Mouse (Mus musculus) brain, embryonic 14.5 days (tissue): Measurements from ENCODE around the gene Gli2. TPM values are rescaled to one million over a fixed set of nuclear protein-coding genes. Genes with fewer than 3 reads are reported as not detected.

Experiments used
- DNase-seq: peaks from one replicate; pipeline ENCODE4 v3.0.0-alpha.2; 2011; ENCODE audit warnings: low read depth
- CTCF ChIP-seq: fragments of 200-500 bp; IDR thresholded peaks from 2 replicates; pipeline ENCODE4 v1.5.1; 2012; ENCODE audit warnings: inconsistent platforms, mild to moderate bottlenecking, moderate library complexity, borderline replicate concordance; ENCODE audit not compliant: insufficient read depth, insufficient read length; ENCODE audit errors: extremely low read depth
- POLR2A ChIP-seq: fragments of 200-500 bp; IDR thresholded peaks from 2 replicates; pipeline ENCODE4 v1.6.1; 2012; ENCODE audit warnings: mild to moderate bottlenecking, inconsistent platforms, borderline replicate concordance; ENCODE audit not compliant: poor library complexity, insufficient read depth, insufficient read length, severe bottlenecking; ENCODE audit errors: extremely low read depth
- polyA plus RNA-seq: library from polyadenylated mRNA; depleted of rRNA; stranded (reverse); fragments of >200 nt; gene quantifications from 2 replicates; pipeline ENCODE4 v1.2.3, GENCODE M21; 2012

Gene Gli2
- polyA plus RNA-seq, 1 experiment = 8.3 TPM

DNA sequence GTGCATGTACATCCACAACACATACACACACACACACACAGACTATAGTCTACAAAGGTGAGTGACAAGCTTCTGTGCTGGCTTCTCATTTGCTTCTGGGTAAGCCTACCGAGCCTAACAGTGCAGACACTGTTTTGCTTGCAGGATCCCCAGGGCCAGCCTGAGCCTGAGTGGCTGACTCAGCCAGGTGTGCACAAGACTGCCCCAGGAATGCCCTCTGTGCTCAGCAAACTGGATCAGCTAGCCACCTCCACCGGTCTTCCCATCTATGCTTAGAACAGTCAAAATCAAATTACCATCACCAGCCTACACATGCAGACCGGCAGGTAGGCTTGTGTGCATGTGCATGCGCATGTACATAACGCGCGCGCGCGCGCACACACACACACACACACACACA lies 97.6 kb downstream of the Gli2 start:
- no peak for DNase-seq
- no peak for TF ChIP-seq CTCF
- TF ChIP-seq POLR2A = no peak

DNA sequence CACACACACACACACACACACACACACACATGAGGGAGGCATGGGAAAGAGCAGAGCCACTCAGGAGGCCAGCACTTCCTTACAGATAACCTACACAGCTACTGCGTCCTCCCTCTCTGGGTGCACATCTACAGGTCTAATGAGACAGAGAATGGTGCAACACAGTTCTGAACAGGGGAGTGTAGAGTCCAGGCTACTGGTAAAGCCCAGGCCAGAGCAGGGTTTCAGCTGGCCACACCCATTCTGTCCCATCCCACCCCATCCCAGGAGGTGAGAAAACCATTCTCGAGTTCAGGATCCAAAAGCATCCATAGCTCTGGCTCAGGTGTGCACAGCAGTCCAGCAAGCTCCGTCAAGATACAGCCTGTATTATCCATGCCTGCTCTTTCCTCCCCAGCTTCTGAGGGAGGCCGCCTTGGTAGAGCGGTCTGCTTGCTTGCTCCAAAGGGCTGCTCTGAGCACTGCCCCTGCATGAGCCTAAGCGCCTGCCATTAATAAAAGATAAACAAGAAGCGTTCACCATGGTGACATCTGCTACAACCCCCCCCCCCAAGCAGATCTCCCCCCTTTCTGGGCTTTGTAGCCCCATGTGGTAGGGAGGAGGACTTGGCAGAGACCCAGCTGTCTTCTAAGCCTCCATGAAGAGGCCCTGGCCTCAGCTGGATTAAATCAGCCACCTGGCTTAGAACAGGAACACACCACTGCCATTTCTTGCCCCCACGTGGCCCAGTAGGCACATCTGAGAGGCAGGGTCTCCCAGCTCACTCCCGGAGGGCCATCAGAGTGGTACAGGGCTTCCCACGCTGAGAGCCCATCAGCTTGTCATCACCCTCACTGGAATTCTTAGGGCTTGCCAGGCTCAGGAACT lies 98.8 kb downstream of the Gli2 start:
- peak; percentile 94 for DNase-seq
- TF ChIP-seq CTCF = no peak
- TF ChIP-seq POLR2A = no peak

DNA sequence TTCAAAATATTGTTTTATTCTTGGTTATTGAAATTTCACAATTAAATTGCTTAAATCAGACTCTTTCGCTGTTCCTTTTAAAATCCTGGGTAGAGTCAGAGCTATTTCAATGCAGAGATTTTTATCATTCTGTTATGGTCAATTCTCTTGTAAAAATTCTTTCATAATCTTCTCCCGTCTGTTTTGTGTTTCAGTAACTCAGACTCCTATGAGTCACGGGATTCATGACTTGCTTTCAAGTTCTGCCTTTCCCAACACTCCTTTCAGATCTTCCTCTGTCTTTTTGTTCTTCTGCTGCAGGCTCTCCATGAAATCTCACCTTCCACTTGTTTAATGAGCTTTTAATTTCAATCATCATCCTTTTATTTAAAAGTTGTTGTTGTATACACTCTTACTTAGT lies 100.4 kb downstream of the Gli2 start:
- DNase-seq = no peak
- TF ChIP-seq CTCF (no peak), POLR2A (no peak)

DNA sequence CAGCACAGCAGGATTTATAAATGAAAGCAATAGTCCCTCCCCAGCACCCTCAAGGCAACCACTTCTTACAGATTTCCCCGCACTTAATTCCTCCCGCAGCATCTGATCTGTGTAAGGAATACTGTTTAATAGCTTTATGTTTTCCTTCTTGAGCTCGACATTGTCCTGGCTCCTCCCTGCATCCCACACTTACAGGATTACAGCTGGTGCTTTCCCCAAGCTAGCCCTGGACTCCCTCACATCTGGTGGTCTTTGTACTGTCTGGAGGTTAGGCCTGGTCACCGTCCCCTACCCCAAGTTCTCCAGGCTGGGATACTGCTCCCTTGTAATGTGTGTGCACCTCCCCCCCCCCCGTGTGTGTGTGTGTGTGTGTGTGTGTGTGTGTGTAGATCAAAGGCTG lies 101.1 kb downstream of the Gli2 start:
- no peak for DNase-seq
- TF ChIP-seq CTCF = no peak
- TF ChIP-seq POLR2A = no peak

DNA sequence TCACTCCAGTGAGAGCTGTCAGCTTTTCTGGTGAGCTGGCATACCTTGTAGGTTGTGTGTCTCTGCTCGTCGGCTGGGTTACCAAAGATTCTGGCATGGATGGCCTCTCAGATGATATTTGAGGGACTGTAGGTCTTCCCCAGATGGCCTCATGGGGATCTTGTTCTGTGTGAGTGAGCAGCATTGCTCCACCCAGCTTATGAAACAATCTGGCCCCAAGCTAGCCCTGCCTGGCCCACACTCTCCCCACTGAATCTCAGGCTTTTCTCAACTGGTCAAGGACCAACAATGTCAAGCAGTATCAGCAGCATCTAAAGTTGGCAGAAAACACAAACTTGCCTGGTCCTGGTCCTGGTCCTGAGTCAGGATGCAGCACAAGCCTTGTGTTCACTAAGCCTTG lies 105.0 kb downstream of the Gli2 start:
- DNase-seq = no peak
- TF ChIP-seq CTCF = no peak
- no peak for TF ChIP-seq POLR2A

DNA sequence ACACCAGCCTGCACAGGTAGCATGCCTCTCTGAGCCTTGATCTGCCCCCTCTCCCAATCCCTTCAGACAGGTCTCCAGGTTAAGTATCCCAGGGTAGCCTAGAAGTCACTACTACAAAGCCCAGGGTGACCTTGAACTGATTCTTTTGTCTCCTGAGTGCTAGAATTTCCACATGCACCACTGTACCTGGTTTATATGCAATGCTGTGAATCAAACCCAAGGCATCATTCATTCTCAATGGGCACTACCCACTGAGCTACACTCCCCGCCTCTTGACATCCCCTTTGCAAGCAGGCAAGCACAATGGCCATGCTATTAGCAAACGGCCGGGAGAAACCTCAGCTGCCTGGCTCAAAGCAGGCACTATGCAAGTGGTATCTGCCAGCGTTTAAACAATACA lies 106.2 kb downstream of the Gli2 start:
- TF ChIP-seq POLR2A (no peak), CTCF (no peak)
- no peak for DNase-seq

DNA sequence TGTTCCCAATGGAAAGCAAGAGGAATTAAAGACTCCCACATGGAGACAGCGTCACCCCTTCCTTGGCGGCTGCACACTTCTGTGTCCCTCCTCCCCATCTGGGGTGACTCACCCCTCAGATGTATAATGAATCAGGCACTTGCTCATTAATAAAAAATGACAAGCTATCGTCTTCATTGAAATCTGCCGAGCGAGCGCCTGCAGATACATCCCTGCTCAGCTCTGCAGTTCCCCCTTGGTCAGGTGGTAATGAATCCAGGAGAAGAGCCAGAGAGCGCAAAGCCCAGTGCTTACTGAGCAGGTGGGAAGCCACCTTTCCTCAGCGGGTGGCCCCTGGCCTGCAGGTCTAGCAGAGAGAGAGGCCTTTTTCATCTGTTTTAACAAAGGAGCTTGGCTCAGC lies 112.1 kb downstream of the Gli2 start:
- peak; percentile 65 for DNase-seq
- TF ChIP-seq CTCF = no peak
- TF ChIP-seq POLR2A = no peak

DNA sequence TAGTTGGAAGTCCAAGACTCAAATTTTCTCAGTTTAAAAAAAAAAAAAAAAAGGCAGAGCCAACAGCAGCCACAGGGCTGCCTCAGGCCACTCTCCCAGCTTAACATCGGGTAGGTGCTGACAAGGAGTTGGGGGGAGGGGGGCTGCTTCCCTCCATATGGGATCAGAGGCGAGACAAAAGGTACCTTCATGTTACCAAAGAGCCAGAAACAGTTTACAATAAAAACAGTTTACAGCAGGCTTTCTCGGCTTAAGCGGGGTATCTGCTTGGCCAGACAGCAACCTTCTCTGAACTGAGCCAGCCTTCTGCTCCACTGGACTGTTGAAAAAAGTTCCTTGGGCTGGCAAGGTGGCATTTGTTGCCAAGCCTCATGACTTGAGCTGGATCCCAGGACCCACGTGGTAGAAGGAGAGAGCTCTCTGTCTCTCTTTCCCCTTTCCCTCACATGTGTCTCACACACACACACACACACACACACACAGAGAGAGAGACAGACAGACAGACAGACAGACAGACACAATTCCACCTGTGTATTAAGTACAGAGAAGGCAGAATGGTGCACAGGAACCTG lies 113.1 kb downstream of the Gli2 start:
- DNase-seq = peak; percentile 82
- TF ChIP-seq CTCF (no peak), POLR2A (no peak)

DNA sequence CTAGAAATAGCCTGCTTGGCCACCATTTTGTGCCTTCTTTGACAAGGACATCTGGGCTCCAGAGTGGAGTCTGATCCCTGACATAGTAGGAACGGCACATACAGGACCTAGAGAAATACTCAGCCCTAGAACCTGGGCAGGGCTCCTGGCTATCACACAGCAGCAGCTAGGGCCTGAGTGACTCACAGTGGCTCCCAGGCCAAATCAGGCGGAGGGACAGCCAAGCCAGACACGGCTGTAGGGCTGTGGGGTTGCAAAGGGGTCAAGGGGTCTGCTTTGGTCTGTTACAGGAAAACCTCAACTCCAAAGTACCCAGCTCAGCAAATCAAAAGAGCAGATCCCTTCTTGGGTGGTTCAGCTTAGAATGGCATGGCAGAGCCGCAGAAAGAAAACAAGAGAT lies 115.2 kb downstream of the Gli2 start:
- no peak for DNase-seq
- TF ChIP-seq CTCF (no peak), POLR2A (no peak)

DNA sequence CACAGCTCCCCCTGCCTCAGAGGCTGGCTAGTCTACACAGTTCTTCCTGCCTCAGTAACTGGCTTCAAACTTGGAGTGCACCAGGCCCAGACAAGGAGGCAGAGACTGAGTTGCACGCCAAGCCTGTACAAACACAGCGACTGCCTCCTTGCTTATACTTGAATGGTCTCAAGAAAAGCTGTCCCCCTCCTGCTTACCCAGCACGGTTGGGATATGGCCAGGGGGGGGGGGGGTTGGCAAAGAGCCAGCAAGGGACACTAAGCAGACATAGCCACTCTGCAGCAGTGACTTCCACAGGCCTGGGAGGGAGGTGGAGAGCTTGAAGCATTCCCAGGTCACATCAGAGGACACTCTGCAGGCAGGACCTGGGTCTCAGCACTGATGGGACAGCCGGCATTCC lies 117.3 kb downstream of the Gli2 start:
- DNase-seq = peak; percentile 80
- TF ChIP-seq CTCF (no peak), POLR2A (no peak)

DNA sequence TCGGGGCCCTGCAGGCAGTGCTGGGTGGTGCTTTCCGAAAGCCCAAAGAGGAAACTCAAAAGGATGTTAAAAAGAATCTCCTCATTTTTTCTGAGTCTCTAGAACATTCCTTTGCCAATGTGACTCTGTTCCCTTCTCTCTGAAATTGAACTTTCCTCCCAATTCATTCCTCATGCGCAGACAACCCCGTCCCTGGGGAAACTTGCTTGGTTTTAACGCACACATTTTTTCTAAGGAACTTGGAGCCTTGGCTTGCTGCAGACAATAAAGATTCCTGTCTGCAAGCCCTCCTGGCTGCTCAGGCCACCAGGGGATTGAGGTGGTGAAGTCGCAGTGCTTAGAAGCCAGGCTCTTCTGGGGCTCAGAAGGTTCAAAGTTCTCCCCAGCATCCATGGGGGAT lies 117.9 kb downstream of the Gli2 start:
- peak; percentile 45 for DNase-seq
- TF ChIP-seq CTCF (no peak), POLR2A (no peak)

DNA sequence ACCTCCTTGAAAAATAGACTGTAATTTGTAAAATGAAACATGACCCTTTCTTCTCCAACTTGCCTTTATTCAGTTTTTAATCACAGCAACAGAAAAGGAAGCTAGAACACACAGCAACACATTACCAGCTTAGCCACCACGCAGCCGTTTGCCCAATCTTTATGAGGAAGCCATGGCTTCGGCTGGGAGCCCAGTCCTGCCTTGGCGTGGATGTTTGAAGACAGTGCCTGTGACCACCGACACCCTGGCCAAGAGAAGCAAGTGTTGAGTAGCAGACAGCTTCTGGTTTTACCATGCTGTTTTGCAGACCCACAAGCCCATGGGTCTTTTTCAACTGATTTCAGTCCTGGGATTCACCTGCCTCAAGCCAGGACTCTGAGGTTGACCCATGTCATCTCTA lies 121.3 kb downstream of the Gli2 start:
- DNase-seq = no peak
- TF ChIP-seq CTCF (no peak), POLR2A (no peak)
